Mouse (Mus musculus): ENCODE results near the gene Crnkl1.

GRCm38 (mm10) chr2:145980881-145981280 is 46.1 kb upstream of the Crnkl1 start:
- TF ChIP-seq CTCF (IDR thresholded peaks at IDR 0.05; ENCODE audit: borderline replicate concordance, control insufficient read depth, extremely low read depth, insufficient read depth, low read length, poor library complexity) (no peak), POLR2A (IDR thresholded peaks at IDR 0.05; ENCODE audit: control insufficient read depth, extremely low read depth, insufficient read depth, low read length, poor library complexity) (no peak)

Measured in thymus, adult 2 months (tissue).